Mouse (Mus musculus) kidney, adult 2 months (tissue): ENCODE measurements around the gene Dlg2.

Experiments
- CTCF ChIP-seq: fragments of 200-500 bp; conservative IDR thresholded peaks from 2 replicates; pipeline ENCODE4 v1.5.1; 2011; ENCODE audit warnings: low read depth, mild to moderate bottlenecking, control low read depth, low read length, moderate library complexity, mixed read lengths; ENCODE audit not compliant: insufficient read depth, insufficient read length
- POLR2A ChIP-seq: fragments of 200-500 bp; IDR thresholded peaks from one replicate; pipeline ENCODE4 v1.6.1; 2011; ENCODE audit warnings: low read depth, low read length, control low read depth

DNA sequence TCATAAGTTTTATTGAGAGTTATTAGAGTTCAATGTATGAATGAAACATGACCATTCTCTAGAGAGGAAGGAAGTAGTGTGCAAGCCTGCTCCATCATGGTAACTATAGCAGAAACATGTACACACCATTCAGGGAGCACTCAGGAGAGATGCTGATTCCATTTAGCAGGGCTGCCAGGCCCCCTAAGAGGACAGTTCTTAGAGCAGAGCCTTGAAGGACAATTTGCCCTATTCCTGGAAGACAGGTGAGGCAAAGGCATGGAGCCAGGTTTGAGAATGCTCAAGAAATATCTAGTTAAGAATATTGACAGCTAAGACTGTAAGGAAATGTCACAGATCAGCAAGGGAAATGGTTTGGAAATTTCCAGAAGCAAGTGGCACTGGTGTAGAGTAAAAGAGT, 1096.8 kb downstream of the Dlg2 start:
- TF ChIP-seq CTCF, result no peak
- TF ChIP-seq POLR2A, result no peak
